Mouse (Mus musculus) natural killer cell, adult 2 months (primary cell): ENCODE measurements around the gene 4930512M02Rik.

Experiments used
- DNase-seq, 2 experiments: peaks; one replicate each; pipeline ENCODE4 v3.0.0; 2022; ENCODE audit warnings: low spot score in 2 of 2

The 4930512M02Rik gene

GRCm38 (mm10) chr11:11564266-11565044 is 63.2 kb downstream of the 4930512M02Rik start:
- peak; percentile 51 to 69 for DNase-seq

DNA sequence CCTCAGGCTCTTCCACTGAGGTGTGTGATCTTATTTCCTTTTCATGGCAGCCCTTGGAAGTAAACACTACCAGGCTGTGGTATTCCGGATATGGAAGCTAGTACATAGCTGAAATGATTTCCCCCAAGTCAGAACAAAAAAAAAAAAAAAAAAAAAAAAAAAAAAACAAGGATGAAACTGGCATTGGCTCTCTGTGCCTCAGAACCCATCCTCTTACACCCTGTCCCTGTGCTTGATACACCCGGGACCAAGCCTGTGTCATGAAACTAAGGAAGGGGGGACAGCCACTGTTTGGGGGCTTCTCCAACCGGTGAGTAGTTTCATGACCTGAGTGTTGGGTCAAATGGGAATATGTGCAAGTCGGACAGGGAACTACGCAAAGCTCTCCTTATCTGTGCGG is 66.5 kb downstream of the 4930512M02Rik start:
- no peak for DNase-seq

GRCm38 (mm10) chr11:11559099-11559686 is 68.4 kb downstream of the 4930512M02Rik start:
- DNase-seq = no peak

DNA sequence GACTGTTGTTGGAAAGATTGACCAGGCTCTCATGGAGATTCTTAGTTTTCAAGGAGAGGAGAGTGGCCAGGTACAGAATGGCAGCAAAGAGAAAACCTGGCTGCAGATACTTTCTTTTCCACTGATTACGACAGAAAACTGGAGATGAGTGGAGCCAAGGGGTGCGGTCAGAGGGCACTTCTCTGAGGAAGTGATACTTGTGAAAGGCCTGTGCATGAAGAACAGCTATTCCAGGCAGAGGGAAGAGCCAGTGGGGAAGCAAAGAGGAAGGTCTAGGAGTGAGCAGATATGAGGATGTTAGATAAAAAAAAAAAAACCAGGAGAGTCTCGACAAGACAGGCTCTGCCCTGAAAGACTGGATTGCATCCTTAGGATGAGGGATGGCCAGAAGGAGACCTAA is 69.0 kb downstream of the 4930512M02Rik start:
- DNase-seq = peak in 1 of 2 experiments; percentile 28

DNA sequence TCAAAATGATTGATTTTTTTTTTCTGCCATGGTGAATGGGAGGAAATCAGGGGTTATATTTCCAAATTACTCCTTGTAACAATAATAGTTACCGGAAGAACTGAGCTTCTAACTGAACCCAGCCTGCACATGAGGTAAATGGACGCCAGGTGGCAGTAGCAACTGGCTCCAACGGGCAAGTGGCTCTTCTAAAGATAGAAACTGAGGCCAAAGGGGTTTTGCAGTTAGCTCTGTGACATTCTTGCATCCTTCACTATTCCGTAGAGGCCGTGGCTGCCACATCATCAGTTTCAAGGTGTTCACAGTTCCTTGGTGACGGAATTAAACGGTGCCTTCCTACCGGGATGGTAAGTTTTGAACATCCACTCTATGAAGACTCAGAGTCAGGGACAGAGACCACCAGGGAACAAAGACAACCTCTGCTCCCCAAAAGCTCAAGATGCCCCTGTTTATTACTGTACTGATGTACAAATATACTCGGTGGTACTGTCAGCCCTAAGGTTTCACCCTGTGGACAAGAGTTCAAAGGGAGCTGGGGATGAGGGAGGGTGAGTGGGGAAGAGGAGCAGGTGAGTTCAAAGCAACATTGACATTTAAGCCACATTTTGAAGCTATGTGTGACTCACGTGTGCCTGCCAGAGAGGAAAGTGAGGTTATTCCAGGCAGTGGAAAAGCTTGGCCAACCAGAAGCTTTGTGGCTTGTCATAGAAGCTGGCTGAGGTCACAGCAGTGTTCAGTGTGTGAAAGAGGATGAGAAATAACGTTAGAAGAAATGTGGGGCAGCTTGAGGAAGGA is 70.3 kb downstream of the 4930512M02Rik start:
- DNase-seq = peak; percentile 67 to 82

DNA sequence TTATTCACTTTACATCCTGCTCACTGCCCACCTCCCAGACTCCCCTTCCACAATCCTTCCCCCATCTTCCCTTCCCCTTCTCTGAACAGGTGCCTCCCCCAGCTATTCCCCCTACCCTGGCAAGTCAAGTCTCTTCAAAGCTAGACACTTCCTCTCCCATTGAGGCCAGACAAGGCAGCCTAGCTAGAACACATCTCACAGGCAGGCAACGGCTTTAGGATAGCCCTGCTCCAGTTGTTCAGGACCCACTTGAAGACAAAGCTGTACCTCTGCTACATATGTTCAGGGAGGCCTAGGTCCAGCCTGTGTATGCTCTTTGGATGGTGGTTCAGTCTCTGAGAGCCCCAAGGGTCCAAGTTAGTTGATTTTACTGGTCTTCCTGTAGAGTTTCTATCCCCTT is 71.4 kb downstream of the 4930512M02Rik start:
- no peak for DNase-seq

GRCm38 (mm10) chr11:11555563-11555962 is 72.1 kb downstream of the 4930512M02Rik start:
- DNase-seq = no peak

GRCm38 (mm10) chr11:11547597-11548240 is 79.9 kb downstream of the 4930512M02Rik start:
- DNase-seq = no peak

- no peak for DNase-seq
Observed at GRCm38 (mm10) chr11:11546903-11547511, 80.6 kb downstream of the 4930512M02Rik start.

- no peak for DNase-seq
Observed at GRCm38 (mm10) chr11:11545948-11546347, 81.7 kb downstream of the 4930512M02Rik start.
